Mouse (Mus musculus) cerebellum, adult 2 months (tissue): ENCODE measurements around the gene Hadhb. TPM values are rescaled to one million over a fixed set of nuclear protein-coding genes. Genes with fewer than 3 reads are reported as not detected.

ENCODE experiments used
- DNase-seq, 2 experiments: peaks; one replicate each; pipeline ENCODE4 v3.0.0; 2021
- H3K27ac ChIP-seq: fragments of 200-500 bp; 2 replicates; pipeline ENCODE4 v1.5.1; 2012; ENCODE audit warnings: low read length, control low read depth, inconsistent platforms; ENCODE audit not compliant: insufficient read depth
- H3K27me3 ChIP-seq: fragments of 200-500 bp; 2 replicates; pipeline ENCODE4 v1.6.1; 2012; ENCODE audit warnings: inconsistent platforms, mild to moderate bottlenecking, low read length, moderate library complexity; ENCODE audit not compliant: control insufficient read depth, insufficient read depth
- H3K4me1 ChIP-seq: fragments of 200-500 bp; 2 replicates; pipeline ENCODE4 v1.6.1; 2011; ENCODE audit warnings: low read length; ENCODE audit not compliant: control insufficient read depth, insufficient read depth
- H3K4me3 ChIP-seq: fragments of 200-500 bp; replicated peaks from 2 replicates; pipeline ENCODE3; 2011; ENCODE audit warnings: mild to moderate bottlenecking, low read depth, low read length, control low read depth; ENCODE audit not compliant: insufficient read depth
- CTCF ChIP-seq: fragments of 200-500 bp; IDR thresholded peaks from 2 replicates; pipeline ENCODE4 v1.5.1; 2011; ENCODE audit warnings: low read depth, mild to moderate bottlenecking, control low read depth, low read length, moderate library complexity, borderline replicate concordance; ENCODE audit not compliant: insufficient read depth
- POLR2A ChIP-seq: fragments of 200-500 bp; IDR thresholded peaks from 2 replicates; pipeline ENCODE4 v1.6.1; 2011; ENCODE audit warnings: low read length, control low read depth, borderline replicate concordance; ENCODE audit not compliant: insufficient read depth
- WGBS: fragments of 180-500 bp; shearing (Covaris S2); methylation state at CpG from one replicate; pipeline ENCODE4 v1.1.7; 2018; 5-methylcytosine and 5-hydroxymethylcytosine counted together
- polyA plus RNA-seq: library from polyadenylated mRNA; depleted of rRNA; stranded (reverse); fragments of >200 nt; gene quantifications from 2 replicates; pipeline ENCODE4 v1.2.3, GENCODE M21; 2012

Gene Hadhb
- polyA plus RNA-seq, 1 experiment, result 148 TPM

DNA sequence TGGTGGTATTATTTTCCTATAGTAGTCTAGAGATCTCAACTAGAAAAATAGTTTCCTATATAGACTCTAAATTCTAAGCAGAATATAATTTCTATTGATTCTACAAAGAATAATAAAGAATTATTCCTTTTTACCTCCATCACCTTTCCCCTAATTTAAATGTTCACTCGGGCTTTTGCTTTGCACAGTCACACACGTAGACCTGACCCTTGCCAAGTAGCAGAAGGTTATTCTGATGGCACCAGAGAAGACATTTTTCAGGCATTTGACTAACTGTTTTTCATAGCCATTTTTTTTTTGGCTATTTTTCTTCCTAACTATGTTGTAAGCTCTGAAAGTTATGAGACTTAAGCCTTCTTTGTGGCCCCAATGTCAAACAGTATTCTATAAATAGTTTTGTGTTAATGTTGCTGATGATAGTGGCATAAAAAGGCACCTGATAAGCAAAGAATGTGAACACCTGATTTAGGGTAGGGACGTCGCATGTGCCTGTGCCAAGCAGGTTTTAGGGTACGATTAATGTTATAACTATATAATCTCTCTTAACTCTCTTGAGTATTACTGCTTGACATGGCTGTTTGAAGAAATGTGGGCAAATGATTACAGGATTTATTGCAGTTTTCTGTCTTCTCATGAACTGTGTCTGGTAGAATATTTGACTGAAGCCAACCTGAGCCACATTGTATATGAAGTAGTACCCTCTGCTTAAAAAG, 10.3 kb downstream of the Hadhb start:
- no peak overlapping the region for H3K27ac ChIP-seq
- no peak for TF ChIP-seq POLR2A
- TF ChIP-seq CTCF, result no peak
- 0 out of 2 replicates have a peak, but pooled peaks cover 1% of the 10 kb centered on the region for H3K4me1 ChIP-seq
- H3K4me3 ChIP-seq, result no peak overlapping the region
- WGBS, result 81% methylated on average over 5 of the region's 5 CpGs
- no peak for DNase-seq
- H3K27me3 ChIP-seq, result no peaks in the 10 kb centered on the region

DNA sequence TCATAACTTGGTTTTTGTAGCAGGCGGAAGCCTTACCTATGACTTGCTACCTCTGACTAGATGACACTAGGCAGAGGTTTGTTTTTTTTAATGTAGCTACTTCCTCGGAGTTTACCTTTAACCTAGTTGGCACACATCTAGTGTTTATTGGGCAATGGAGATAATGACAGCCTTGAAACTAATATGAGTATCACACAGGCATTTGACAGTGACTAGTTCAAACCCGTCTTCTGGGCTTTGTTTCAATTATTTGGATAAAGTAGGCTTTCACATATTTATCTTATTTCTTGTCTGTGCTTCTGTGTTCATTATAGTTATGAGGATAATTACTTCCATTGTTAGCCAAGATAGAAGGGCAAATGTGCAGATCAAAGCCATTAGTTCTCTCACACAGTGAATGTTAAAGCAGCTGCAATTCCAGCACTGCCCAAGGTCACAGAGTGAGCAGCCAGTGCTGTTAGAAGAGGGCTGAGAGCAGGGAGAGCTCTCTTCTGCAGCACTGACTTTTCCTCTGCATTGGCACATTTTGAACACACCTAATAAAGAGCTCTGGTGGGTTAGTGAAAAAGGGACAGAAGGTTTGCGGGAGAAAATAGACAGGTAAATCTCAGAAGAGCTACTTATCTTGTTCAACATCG, 15.4 kb downstream of the Hadhb start:
- no peak for DNase-seq
- 86% methylated on average over 5 of the region's 5 CpGs for WGBS

DNA sequence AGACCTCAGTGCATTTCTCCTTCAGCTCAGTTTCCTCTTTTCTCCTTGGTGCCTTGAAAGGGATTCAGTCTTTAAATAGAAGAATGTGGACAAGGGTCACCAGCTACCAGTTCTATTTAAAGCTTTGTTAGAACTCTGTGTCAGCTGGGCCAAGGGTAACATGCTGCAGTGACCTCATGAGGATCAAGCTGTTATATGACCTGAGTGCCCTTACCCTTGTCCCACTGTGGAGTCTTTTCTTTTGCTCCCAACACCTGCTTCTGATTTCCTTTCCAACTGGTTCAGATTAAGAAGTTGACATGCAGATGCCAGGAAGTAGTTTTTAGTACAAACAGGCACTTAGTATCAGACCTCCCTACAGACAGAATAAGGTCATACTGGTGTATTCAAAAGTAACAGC, 17.1 kb downstream of the Hadhb start:
- Histone ChIP-seq H3K4me3 (no peak overlapping the region), H3K27me3 (no peaks in the 10 kb centered on the region), H3K4me1 (no peaks in the 10 kb centered on the region), H3K27ac (no peak overlapping the region)
- TF ChIP-seq POLR2A, result no peak
- TF ChIP-seq CTCF, result no peak
- no peak for DNase-seq

More for the DNA sequence above, 15.4 kb downstream of the Hadhb start:
- TF ChIP-seq CTCF (no peak), POLR2A (no peak)
- no peak overlapping the region for H3K27ac ChIP-seq
- no peak overlapping the region for H3K4me3 ChIP-seq
- no peaks in the 10 kb centered on the region for H3K27me3 ChIP-seq
- no peaks in the 10 kb centered on the region for H3K4me1 ChIP-seq

DNA sequence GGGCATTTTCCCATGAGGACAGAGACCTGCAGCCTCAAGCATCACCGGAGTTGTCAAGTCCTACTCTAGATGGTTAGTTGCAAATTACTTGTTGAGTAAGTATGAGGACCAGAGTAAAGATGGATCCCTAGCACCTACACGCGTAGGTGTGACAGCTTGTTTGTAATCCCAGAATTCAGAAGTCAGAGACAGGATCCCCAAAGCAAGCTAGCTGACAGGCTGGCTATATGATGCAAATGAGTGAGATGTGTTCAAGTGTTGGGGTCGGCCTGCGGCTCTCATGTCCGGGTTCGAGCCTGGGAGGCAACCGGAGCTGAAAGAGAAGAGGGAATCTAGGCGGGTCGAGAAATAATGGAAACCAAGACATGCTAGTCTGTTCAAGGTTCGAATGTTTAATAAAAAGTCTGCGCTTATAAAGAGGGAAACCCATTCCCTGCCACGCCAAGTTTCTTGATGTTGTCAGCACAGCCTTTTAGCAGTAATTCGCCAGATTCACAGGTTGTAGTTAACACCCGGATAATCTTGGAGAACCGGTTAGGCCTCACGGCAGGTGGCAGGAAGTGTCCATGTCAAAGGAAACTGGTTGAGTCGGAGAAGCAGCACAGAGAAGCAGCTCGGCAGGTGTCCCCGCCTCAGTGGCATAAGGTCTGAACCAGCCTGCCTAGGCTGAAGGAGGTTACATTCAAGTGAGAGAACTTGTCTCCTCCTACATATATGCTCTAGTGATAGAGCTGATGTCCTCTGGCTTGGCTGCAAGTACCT, 18.1 kb downstream of the Hadhb start:
- DNase-seq, result no peak
- Histone ChIP-seq H3K27me3 (no peaks in the 10 kb centered on the region), H3K27ac (no peak overlapping the region), H3K4me1 (no peaks in the 10 kb centered on the region), H3K4me3 (no peak overlapping the region)
- no peak for TF ChIP-seq POLR2A
- no peak for TF ChIP-seq CTCF
- WGBS, result 52% methylated on average over 20 of the region's 20 CpGs

DNA sequence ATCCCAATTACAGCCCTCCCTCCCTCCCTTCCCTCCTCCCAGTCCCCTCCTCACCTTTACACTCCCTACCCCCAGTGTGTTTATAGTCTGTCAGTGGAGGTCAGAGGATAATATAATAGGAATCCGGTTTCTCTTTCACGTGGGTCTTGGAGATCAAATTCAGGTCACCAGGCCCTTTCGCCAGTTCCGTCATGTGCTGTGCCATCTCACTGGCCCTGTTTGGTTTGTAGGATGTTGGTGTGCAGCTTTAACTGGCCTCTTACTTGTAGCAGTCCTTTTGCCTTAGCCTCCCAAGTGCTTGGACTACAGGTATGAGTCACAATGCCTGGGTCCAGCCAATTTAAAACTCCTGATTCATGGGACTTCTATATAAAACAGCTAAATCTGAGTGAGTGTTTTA, 20.8 kb downstream of the Hadhb start:
- Histone ChIP-seq H3K27ac (no peak overlapping the region), H3K4me1 (no peaks in the 10 kb centered on the region), H3K4me3 (no peak overlapping the region), H3K27me3 (no peaks in the 10 kb centered on the region)
- no peak for DNase-seq
- 91% methylated on average over 4 of the region's 4 CpGs for WGBS
- TF ChIP-seq CTCF, result no peak
- TF ChIP-seq POLR2A, result no peak

DNA sequence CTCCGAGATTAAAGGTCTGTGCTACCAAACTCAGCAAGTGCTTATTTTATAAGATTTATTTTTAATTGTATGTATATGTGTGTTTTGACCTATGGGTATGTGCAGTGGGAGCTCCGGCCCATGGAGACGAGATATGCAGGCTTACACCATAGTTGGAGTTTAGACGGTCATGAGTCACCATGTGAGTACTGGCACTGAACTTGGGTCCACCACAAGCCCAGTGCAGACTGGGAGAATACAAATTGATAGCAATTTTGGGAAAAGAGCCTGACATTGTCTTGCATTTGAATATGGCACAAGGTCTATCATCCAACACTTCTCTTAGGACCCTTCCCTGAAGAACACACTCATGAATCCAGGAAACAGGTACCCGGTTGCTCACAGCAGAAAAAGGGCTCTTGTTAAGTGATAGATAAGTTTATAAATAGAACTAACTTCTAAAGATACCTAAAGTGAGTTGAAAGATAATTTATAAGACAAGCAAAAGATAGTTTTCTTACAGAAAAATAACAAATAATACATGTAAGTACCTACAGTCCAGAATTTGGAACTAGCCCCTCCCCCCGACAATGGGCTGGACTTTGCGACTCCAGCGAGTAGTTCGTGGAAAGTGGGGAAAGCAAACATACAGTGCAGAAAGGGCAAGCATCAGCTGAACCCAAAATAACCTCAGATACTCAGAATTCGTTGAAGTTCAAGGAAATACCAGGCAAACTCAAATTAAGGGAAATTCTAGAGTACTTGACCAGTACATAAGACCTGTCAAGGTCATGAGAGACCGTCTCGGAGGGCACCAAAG, 32.8 kb downstream of the Hadhb start:
- Histone ChIP-seq H3K27ac (no peak overlapping the region), H3K27me3 (no peaks in the 10 kb centered on the region), H3K4me3 (no peak overlapping the region), H3K4me1 (no peaks in the 10 kb centered on the region)
- DNase-seq, result no peak
- no peak for TF ChIP-seq POLR2A
- no peak for TF ChIP-seq CTCF
- 94% methylated on average over 12 of the region's 12 CpGs for WGBS

DNA sequence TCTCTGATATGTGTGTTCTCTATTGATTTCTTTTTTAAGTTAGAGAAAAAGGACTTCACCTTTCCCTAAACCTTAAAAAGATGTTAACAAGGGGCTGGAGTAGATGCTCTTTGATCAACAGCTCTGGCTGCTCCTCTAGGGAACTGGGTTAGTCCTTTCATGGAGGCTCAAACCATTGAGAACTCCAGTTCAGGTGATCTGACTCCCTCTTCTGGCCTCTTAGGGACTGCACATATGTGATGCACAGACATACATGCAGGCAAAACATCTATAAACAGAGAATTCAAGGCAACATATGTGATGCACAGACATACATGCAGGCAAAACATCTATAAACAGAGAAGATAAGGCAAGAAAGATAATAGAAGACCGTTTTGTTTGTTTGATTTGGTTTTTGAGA, 37.4 kb downstream of the Hadhb start:
- DNase-seq, result no peak
- 90% methylated on average over 1 of the region's 1 CpGs for WGBS
- Histone ChIP-seq H3K4me3 (no peak overlapping the region), H3K27ac (no peak overlapping the region), H3K4me1 (no peaks in the 10 kb centered on the region), H3K27me3 (no peaks in the 10 kb centered on the region)
- TF ChIP-seq POLR2A (no peak), CTCF (no peak)
